Mouse (Mus musculus) liver, embryonic 11.5 days (tissue): ENCODE measurements around the gene Akap12. TPM values are rescaled to one million over a fixed set of nuclear protein-coding genes. Genes with fewer than 3 reads are reported as not detected.

Experiments used
- ATAC-seq: fragments of 200-750 bp; cut with Nextera tagmentation; replicated peaks from 2 replicates; pipeline ENCODE4 v1.8.0; 2017; ENCODE audit warnings: moderate number of reproducible peaks, mild to moderate bottlenecking, moderate TSS enrichment, moderate library complexity; ENCODE audit not compliant: low FRiP score
- DNase-seq: peaks from one replicate; pipeline ENCODE4 v3.0.0-alpha.2; 2017; ENCODE audit warnings: low spot score
- H3K27ac ChIP-seq: fragments of 300-500 bp; sonication (generic); 2 replicates; pipeline ENCODE4 v1.5.1; 2014; ENCODE audit warnings: mild to moderate bottlenecking, low read depth, low read length, control low read depth
- H3K27me3 ChIP-seq: fragments of 300-500 bp; sonication (generic); replicated peaks from 2 replicates; pipeline ENCODE4 v1.6.1; 2014; ENCODE audit warnings: low read length, mixed read lengths; ENCODE audit not compliant: control insufficient read depth, insufficient read depth
- H3K36me3 ChIP-seq: fragments of 300-500 bp; sonication (generic); 2 replicates; pipeline ENCODE4 v1.6.1; 2014; ENCODE audit warnings: mild to moderate bottlenecking, low read length, moderate library complexity, mixed read lengths; ENCODE audit not compliant: control insufficient read depth, insufficient read depth
- H3K4me1 ChIP-seq: fragments of 300-500 bp; sonication (generic); replicated peaks from 2 replicates; pipeline ENCODE4 v1.6.1; 2014; ENCODE audit warnings: low read length, mixed read lengths; ENCODE audit not compliant: control insufficient read depth, insufficient read depth
- H3K4me2 ChIP-seq: fragments of 300-500 bp; sonication (generic); 2 replicates; pipeline ENCODE4 v1.6.1; 2014; ENCODE audit warnings: mild to moderate bottlenecking, control low read depth, moderate library complexity
- H3K4me3 ChIP-seq: fragments of 300-500 bp; sonication (generic); 2 replicates; pipeline ENCODE4 v1.5.1; 2014; ENCODE audit warnings: low read depth, low read length, control low read depth
- H3K9ac ChIP-seq: fragments of 300-500 bp; sonication (generic); 2 replicates; pipeline ENCODE4 v1.6.1; 2014; ENCODE audit warnings: low read depth, low read length, control low read depth
- H3K9me3 ChIP-seq: fragments of 300-500 bp; sonication (generic); 2 replicates; pipeline ENCODE4 v1.6.1; 2016; ENCODE audit warnings: low read length, inconsistent platforms, mixed read lengths; ENCODE audit not compliant: control insufficient read depth
- WGBS: fragments of 180-500 bp; shearing (Covaris S2); extraction: QIAGEN DNeasy Blood & Tissue Kit; methylation state at CpG from one replicate; pipeline ENCODE4 v1.1.7; 2014; 5-methylcytosine and 5-hydroxymethylcytosine counted together
- polyA plus RNA-seq: library from polyadenylated mRNA; unstranded; fragments of >200 nt; fragmentation: Nextera tagmentation; extraction: Ambion mirVana; gene quantifications from 2 replicates; pipeline ENCODE4 v1.2.1, GENCODE M21; 2014

Gene Akap12
- polyA plus RNA-seq, 1 experiment from 2014 or later, result 12.1 TPM

DNA sequence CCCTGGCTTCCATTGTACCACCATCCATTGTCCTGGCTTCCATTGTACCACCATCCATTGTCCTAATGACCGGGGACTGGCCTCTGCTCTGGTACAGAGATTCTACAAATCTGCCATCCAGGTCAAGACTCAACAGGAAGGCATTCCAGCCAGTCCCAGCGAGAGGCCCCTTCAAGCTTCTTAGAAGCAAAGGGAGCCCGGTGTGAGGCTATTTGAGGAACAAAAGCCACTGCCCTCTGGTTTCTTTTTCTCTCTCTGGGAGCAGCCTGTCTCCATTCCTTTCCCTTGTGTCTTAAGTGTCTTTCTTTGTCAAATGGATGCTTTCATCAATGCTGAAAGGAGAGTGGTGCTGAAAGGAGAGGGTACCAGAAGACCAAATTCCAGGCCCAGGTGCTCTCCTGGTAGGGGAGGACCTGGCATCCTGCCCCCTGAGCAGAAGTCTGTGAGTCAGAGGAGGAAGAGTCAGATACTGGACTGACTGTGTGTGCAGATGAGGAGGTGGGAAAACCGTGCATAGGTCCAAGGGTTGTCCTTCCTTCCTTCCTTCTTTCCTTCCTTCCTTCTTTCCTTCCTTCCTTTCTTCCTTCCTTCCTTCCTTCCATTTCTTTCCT is 16.8 kb upstream of the Akap12 start:
- WGBS, result 41% methylated on average over 4 of the region's 4 CpGs
- H3K4me2 ChIP-seq, result no peak overlapping the region
- H3K4me3 ChIP-seq, result no peak overlapping the region
- no peaks in the 10 kb centered on the region for H3K36me3 ChIP-seq
- no peaks in the 10 kb centered on the region for H3K27me3 ChIP-seq
- no peaks in the 10 kb centered on the region; the same call in 1 of the 2 replicates for H3K4me1 ChIP-seq
- no peak overlapping the region for H3K27ac ChIP-seq
- H3K9ac ChIP-seq, result no peak overlapping the region
- no peak for DNase-seq
- no peaks in the 10 kb centered on the region for H3K9me3 ChIP-seq
- ATAC-seq, result no peak

DNA sequence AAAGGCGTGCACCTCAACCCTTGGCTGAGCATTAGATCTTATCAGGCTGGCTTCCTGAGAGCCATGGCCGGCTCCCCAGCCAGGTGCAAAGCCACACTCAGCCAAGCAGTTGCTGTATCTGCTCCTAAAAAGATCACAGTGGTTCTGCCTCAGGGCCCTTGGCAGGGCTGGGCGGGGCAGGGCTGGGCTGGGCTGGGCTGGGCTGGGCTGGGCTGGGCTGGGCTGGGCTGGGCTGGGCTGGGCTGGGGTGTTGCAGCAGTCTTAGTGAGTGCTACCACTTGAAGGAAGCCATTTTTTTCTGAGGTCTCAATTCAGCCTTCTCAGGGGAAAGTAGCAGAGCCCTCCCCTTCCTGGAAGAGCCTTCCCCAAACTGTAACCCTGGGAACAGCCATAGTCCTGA is 15.5 kb upstream of the Akap12 start:
- 42% methylated on average over 3 of the region's 3 CpGs for WGBS
- no peak for DNase-seq
- Histone ChIP-seq H3K27me3 (no peaks in the 10 kb centered on the region), H3K4me1 (no peaks in the 10 kb centered on the region; the same call in 1 of the 2 replicates), H3K4me3 (no peak overlapping the region), H3K9ac (no peak overlapping the region), H3K9me3 (no peaks in the 10 kb centered on the region), H3K4me2 (no peak overlapping the region), H3K36me3 (no peaks in the 10 kb centered on the region), H3K27ac (no peak overlapping the region)
- ATAC-seq, result peak; percentile 62

- no peak overlapping the region for H3K27ac ChIP-seq
- H3K36me3 ChIP-seq, result no peaks in the 10 kb centered on the region
- H3K27me3 ChIP-seq, result no peaks in the 10 kb centered on the region
- no peak overlapping the region for H3K9ac ChIP-seq
- WGBS, result 82% methylated on average over 4 of the region's 4 CpGs
- ATAC-seq, result no peak
- H3K4me2 ChIP-seq, result no peak overlapping the region
- no peak for DNase-seq
- H3K4me1 ChIP-seq, result no peaks in the 10 kb centered on the region; the same call in 1 of the 2 replicates
- no peak overlapping the region for H3K4me3 ChIP-seq
- H3K9me3 ChIP-seq, result no peaks in the 10 kb centered on the region
These were observed 12.6 kb upstream of the Akap12 start for GRCm38 (mm10) chr10:4253613-4254012.

- no peak overlapping the region for H3K4me3 ChIP-seq
- ATAC-seq (no peak), DNase-seq (no peak)
- H3K9ac ChIP-seq, result no peak overlapping the region
- no peaks in the 10 kb centered on the region for H3K9me3 ChIP-seq
- H3K4me1 ChIP-seq, result no peaks in the 10 kb centered on the region; the same call in 1 of the 2 replicates
- 65% methylated on average over 5 of the region's 5 CpGs for WGBS
- no peak overlapping the region for H3K27ac ChIP-seq
- no peaks in the 10 kb centered on the region for H3K36me3 ChIP-seq
- no peak overlapping the region for H3K4me2 ChIP-seq
- H3K27me3 ChIP-seq, result no peaks in the 10 kb centered on the region
These were observed 11.7 kb upstream of the Akap12 start for GRCm38 (mm10) chr10:4254459-4254858.

DNA sequence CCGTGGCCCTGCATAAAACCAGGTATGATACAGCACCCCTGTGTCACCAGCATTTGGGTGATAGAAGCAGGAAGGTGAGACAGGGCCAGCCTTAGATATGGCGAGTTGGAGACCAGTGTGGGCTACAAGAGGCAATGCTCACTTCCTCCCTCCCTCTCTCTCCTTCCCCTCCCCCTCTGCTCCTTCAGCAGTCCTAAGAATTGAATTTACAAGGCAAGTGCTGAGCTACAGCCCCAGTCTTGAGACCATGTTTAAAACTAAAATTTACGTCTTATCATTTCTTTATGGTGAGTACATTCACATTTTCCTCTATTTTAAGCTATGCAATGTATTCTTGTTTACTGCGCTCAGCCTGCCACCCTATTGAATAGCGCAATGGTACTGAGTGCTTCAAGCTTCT is 5.3 kb upstream of the Akap12 start:
- no peaks in the 10 kb centered on the region for H3K36me3 ChIP-seq
- no peak overlapping the region for H3K4me2 ChIP-seq
- no peaks in the 10 kb centered on the region for H3K4me1 ChIP-seq
- no peaks in the 10 kb centered on the region for H3K9me3 ChIP-seq
- ATAC-seq, result no peak
- H3K27me3 ChIP-seq, result peaks cover 13% of the 10 kb centered on the region
- no peak overlapping the region for H3K9ac ChIP-seq
- no peak overlapping the region for H3K4me3 ChIP-seq
- no peak overlapping the region for H3K27ac ChIP-seq
- WGBS, result 64% methylated on average over 5 of the region's 5 CpGs
- DNase-seq, result no peak

- peaks cover 18% of the 10 kb centered on the region for H3K27me3 ChIP-seq
- no peak overlapping the region for H3K27ac ChIP-seq
- WGBS, result 78% methylated on average over 9 of the region's 9 CpGs
- 0 out of 2 replicates have a peak, but pooled peaks cover 1% of the 10 kb centered on the region for H3K4me1 ChIP-seq
- DNase-seq, result no peak
- ATAC-seq, result no peak
- H3K9ac ChIP-seq, result no peak overlapping the region
- H3K36me3 ChIP-seq, result no peaks in the 10 kb centered on the region
- no peak overlapping the region for H3K4me3 ChIP-seq
- H3K4me2 ChIP-seq, result no peak overlapping the region
- no peaks in the 10 kb centered on the region for H3K9me3 ChIP-seq
These were observed 4.7 kb upstream of the Akap12 start for GRCm38 (mm10) chr10:4261359-4261952.

DNA sequence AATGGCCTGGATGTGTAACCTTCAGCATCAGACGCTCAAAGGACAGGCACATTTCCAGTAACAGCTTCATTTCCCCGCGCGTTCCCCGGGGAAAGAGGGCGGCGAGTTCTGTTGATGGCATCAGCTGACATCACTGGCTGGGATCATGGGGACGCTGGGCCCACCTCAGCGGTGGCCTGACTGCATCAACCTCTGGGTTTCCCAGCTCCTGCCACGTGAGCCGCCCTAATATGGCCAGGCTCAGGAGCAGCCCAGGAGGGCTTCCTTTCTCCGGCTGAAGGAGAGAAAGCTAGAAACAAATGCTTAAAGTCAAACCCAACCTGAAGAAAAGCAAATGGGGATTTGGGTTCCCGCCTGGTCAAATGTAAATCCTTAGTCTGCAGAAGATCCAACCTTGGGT is 539 bp upstream of the Akap12 start:
- 0 out of 2 replicates have a peak, but pooled peaks cover 6% of the 10 kb centered on the region for H3K4me1 ChIP-seq
- H3K36me3 ChIP-seq, result no peaks in the 10 kb centered on the region
- ATAC-seq, result no peak
- no peak overlapping the region for H3K9ac ChIP-seq
- H3K4me3 ChIP-seq, result peak overlapping the region; percentile 58
- peaks cover 35% of the 10 kb centered on the region for H3K27me3 ChIP-seq
- H3K9me3 ChIP-seq, result no peaks in the 10 kb centered on the region
- no peak overlapping the region for H3K27ac ChIP-seq
- H3K4me2 ChIP-seq, result peak overlapping the region; percentile 86
- 15% methylated on average over 13 of the region's 13 CpGs for WGBS
- peak; percentile 43 for DNase-seq

DNA sequence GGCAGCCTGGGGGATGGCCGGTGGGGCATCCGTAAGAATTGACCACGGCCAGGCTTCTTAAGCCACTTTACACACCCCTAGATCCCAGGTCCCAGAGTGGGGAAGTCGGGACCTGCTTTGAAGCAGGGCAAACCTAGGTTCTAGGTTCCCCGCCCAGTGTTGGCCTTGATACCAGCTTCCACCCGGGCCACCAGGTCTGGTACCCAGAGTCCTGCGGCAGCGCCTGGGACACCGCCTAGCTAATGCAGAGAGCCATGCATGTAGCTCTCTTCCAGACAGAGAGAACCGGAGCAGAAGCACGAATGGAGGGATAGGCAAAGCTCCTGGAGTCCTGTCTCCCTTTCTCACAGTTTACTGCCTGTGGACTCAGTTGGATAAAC is 741 bp downstream of the Akap12 start:
- Histone ChIP-seq H3K27ac (no peak overlapping the region), H3K9ac (no peak overlapping the region), H3K4me3 (peak overlapping the region; percentile 58), H3K4me2 (peak overlapping the region; percentile 86), H3K36me3 (no peaks in the 10 kb centered on the region), H3K9me3 (no peaks in the 10 kb centered on the region), H3K4me1 (0 out of 2 replicates have a peak, but pooled peaks cover 6% of the 10 kb centered on the region), H3K27me3 (peaks cover 35% of the 10 kb centered on the region)
- ATAC-seq (0 out of 2 replicates have a peak, but pooled peaks have one; percentile 26), DNase-seq (peak; percentile 40)
- 6% methylated on average over 11 of the region's 11 CpGs for WGBS

- H3K4me3 ChIP-seq, result no peak overlapping the region
- ATAC-seq, result no peak
These were observed 1.3 kb downstream of the Akap12 start for GRCm38 (mm10) chr10:4267481-4267880.

More at GRCm38 (mm10) chr10:4267481-4267880, 1.3 kb downstream of the Akap12 start:
- Histone ChIP-seq H3K27me3 (peaks cover 35% of the 10 kb centered on the region), H3K9me3 (no peaks in the 10 kb centered on the region), H3K36me3 (no peaks in the 10 kb centered on the region), H3K9ac (no peak overlapping the region), H3K4me2 (no peak overlapping the region; the same call in 1 of the 2 replicates), H3K27ac (no peak overlapping the region), H3K4me1 (0 out of 2 replicates have a peak, but pooled peaks cover 6% of the 10 kb centered on the region)
- WGBS, result 74% methylated on average over 7 of the region's 7 CpGs
- no peak for DNase-seq
